Comparison of ENCODE assay signal across 10 mouse cellular contexts in the genomic region with DNA sequence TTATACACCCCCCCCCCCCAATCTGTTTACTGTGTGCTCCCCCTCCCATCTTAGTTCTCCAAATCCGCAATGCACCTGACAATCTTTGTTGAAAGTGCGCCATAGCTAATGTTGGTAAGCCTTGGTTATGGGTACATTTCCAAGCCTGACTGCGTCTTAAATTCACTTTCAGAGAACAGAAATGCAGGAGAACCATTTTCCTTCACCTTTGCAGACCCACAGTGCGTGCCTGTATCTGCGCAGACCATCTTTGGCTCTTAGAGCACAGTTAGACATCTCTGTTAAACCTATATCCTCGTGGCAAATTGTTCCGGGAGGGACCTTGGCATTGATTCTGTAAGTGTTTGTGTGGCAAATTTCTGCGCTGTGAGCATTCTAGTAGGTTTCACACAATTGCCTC. TPM values are rescaled to one million over a fixed set of nuclear protein-coding genes. Genes with fewer than 3 reads are reported as not detected.
A peak's percentile ranks its signal among the peaks of the same experiment; 100 is the strongest.
DNase-seq lines count a peak whose midpoint lies in the region; ATAC-seq and TF ChIP-seq lines count a peak whose summit lies in the region.
"Had no signal": no experiment of that assay in that cellular context is flagged by ENCODE, and none has a peak within 500 bp of the region (broad histone marks: within the 10 kb centered on the region; RNA-seq: fewer than 3 reads in every experiment).

No protein-coding gene starts in this region.

- no peak for TF ChIP-seq CTCF in heart, adult 2 months (IDR thresholded peaks at IDR 0.05)

- no peak for TF ChIP-seq EP300 in heart, adult 2 months (IDR thresholded peaks at IDR 0.05; ENCODE audit: insufficient read depth, low read depth, low read length)

- no peak overlapping the region for H3K9ac ChIP-seq in heart, embryonic 15.5 days
- H3K9ac ChIP-seq in heart, adult 2 months (ENCODE audit: low read depth, low read length), result no peak overlapping the region
- no peak overlapping the region for H3K9ac ChIP-seq in embryonic facial prominence, embryonic 14.5 days (ENCODE audit: low read depth, low read length)
- peak overlapping the region; percentile 67 for H3K9ac ChIP-seq in hindbrain, embryonic 14.5 days
- H3K9ac ChIP-seq in midbrain, embryonic 16.5 days (ENCODE audit: low read depth, low read length), result peak overlapping the region; percentile 54

- ATAC-seq in heart, embryonic 15.5 days (replicated peaks; ENCODE audit: insufficient number of reproducible peaks, insufficient read depth, low FRiP score, low read depth), result no peak
- ATAC-seq in embryonic facial prominence, embryonic 14.5 days (ENCODE audit: low read depth), result no peak
- peak; percentile 10 for ATAC-seq in hindbrain, embryonic 14.5 days (ENCODE audit: low FRiP score)
- peak; percentile 16; the same call in 1 of the 2 replicates for ATAC-seq in midbrain, embryonic 16.5 days

- no peak for DNase-seq in heart, adult 2 months
- no peak for DNase-seq in embryonic facial prominence, embryonic 14.5 days (ENCODE audit: low spot score)
- DNase-seq in hindbrain, embryonic 14.5 days (ENCODE audit: low spot score), result no peak
- no peak for DNase-seq in gastrocnemius, postnatal 10 days
- DNase-seq in left cerebral cortex, postnatal 4 days, result no peak
- no peak for DNase-seq in embryo, embryonic 10.5 days (ENCODE audit: low spot score)
- DNase-seq: gastrocnemius, postnatal 36 days had no signal

- H3K79me2 ChIP-seq in heart, adult 2 months (replicated peaks; ENCODE audit: control insufficient read depth, insufficient read depth, low read length), result no peaks in the 10 kb centered on the region

- H3K36me3 ChIP-seq in heart, embryonic 15.5 days, result peaks cover 31% of the 10 kb centered on the region
- peaks cover 2% of the 10 kb centered on the region; the same call in 1 of the 2 replicates for H3K36me3 ChIP-seq in heart, adult 2 months (ENCODE audit: control insufficient read depth, insufficient read depth, low read length)
- no peaks in the 10 kb centered on the region for H3K36me3 ChIP-seq in embryonic facial prominence, embryonic 14.5 days (ENCODE audit: control insufficient read depth, insufficient read depth, low read length)
- H3K36me3 ChIP-seq in hindbrain, embryonic 14.5 days (replicated peaks; ENCODE audit: control insufficient read depth, insufficient read depth), result peaks cover 11% of the 10 kb centered on the region; the same call in 1 of the 2 replicates
- H3K36me3 ChIP-seq in midbrain, embryonic 16.5 days (ENCODE audit: control insufficient read depth, insufficient read depth, low read length), result peaks cover 14% of the 10 kb centered on the region

- peak overlapping the region; percentile 77; the same call in 1 of the 2 replicates for H3K4me2 ChIP-seq in heart, embryonic 15.5 days
- H3K4me2 ChIP-seq in embryonic facial prominence, embryonic 14.5 days (ENCODE audit: low read depth, low read length), result peak overlapping the region; percentile 76
- peak overlapping the region; percentile 57 for H3K4me2 ChIP-seq in hindbrain, embryonic 14.5 days (replicated peaks)
- peak overlapping the region; percentile 58 for H3K4me2 ChIP-seq in midbrain, embryonic 16.5 days (ENCODE audit: low read length)

- WGBS in heart, embryonic 15.5 days, result 91% methylated on average over 8 of the region's 8 CpGs
- 95% methylated on average over 8 of the region's 8 CpGs for WGBS in heart, adult 2 months
- 84% methylated on average over 8 of the region's 8 CpGs for WGBS in embryonic facial prominence, embryonic 14.5 days
- WGBS in hindbrain, embryonic 14.5 days, result 72% methylated on average over 8 of the region's 8 CpGs
- 64% methylated on average over 8 of the region's 8 CpGs for WGBS in midbrain, embryonic 16.5 days

- H3K27ac ChIP-seq in heart, embryonic 15.5 days, result no peak overlapping the region
- H3K27ac ChIP-seq in heart, adult 2 months, result no peak overlapping the region
- no peak overlapping the region for H3K27ac ChIP-seq in embryonic facial prominence, embryonic 14.5 days (replicated peaks; ENCODE audit: low read depth, low read length)
- H3K27ac ChIP-seq in hindbrain, embryonic 14.5 days, result peak overlapping the region; percentile 82
- H3K27ac ChIP-seq in midbrain, embryonic 16.5 days (ENCODE audit: low read length), result peak overlapping the region; percentile 86

- 0 out of 2 replicates have a peak, but pooled peaks cover 10% of the 10 kb centered on the region for H3K9me3 ChIP-seq in heart, embryonic 15.5 days (replicated peaks)
- H3K9me3 ChIP-seq in embryonic facial prominence, embryonic 14.5 days (ENCODE audit: control insufficient read depth, low read length), result peaks cover 34% of the 10 kb centered on the region
- H3K9me3 ChIP-seq in hindbrain, embryonic 14.5 days (ENCODE audit: control insufficient read depth, low read length), result peaks cover 42% of the 10 kb centered on the region
- H3K9me3 ChIP-seq in midbrain, embryonic 16.5 days (replicated peaks; ENCODE audit: control insufficient read depth, low read length, poor library complexity, severe bottlenecking), result peaks cover 10% of the 10 kb centered on the region

- TF ChIP-seq POLR2A in heart, adult 2 months (IDR thresholded peaks at IDR 0.05; ENCODE audit: insufficient read depth, low read depth, low read length), result no peak

- 0 out of 2 replicates have a peak, but pooled peaks cover 3% of the 10 kb centered on the region for H3K4me1 ChIP-seq in heart, embryonic 15.5 days (replicated peaks)
- no peaks in the 10 kb centered on the region for H3K4me1 ChIP-seq in heart, adult 2 months (ENCODE audit: control insufficient read depth, insufficient read depth, low read length)
- H3K4me1 ChIP-seq in embryonic facial prominence, embryonic 14.5 days (ENCODE audit: control insufficient read depth, insufficient read depth, low read length), result no peaks in the 10 kb centered on the region
- H3K4me1 ChIP-seq in hindbrain, embryonic 14.5 days (replicated peaks; ENCODE audit: control insufficient read depth, insufficient read depth, low read length), result peaks cover 12% of the 10 kb centered on the region
- peaks cover 9% of the 10 kb centered on the region for H3K4me1 ChIP-seq in midbrain, embryonic 16.5 days (ENCODE audit: control insufficient read depth, insufficient read depth, low read length)

- intact Hi-C loops in heart, adult 2 months (cut with DNase I), result no loop called here
- intact Hi-C loops in left cerebral cortex, postnatal 4 days (cut with DNase I), result no loop called here

- H3K27me3 ChIP-seq in heart, embryonic 15.5 days, result no peaks in the 10 kb centered on the region
- H3K27me3 ChIP-seq in heart, adult 2 months (ENCODE audit: control insufficient read depth, insufficient read depth, low read length), result no peaks in the 10 kb centered on the region; the same call in 1 of the 2 replicates
- no peaks in the 10 kb centered on the region for H3K27me3 ChIP-seq in embryonic facial prominence, embryonic 14.5 days (replicated peaks; ENCODE audit: control insufficient read depth, insufficient read depth, low read length)
- H3K27me3 ChIP-seq in hindbrain, embryonic 14.5 days (ENCODE audit: control insufficient read depth, insufficient read depth, low read length), result no peaks in the 10 kb centered on the region
- H3K27me3 ChIP-seq in midbrain, embryonic 16.5 days (ENCODE audit: control insufficient read depth, insufficient read depth, low read depth, low read length), result no peaks in the 10 kb centered on the region
- H3K27me3 ChIP-seq: CH12.LX had no signal

- peak overlapping the region; percentile 47; the same call in 1 of the 2 replicates for H3K4me3 ChIP-seq in heart, embryonic 15.5 days
- H3K4me3 ChIP-seq in heart, adult 2 months, result no peak overlapping the region
- H3K4me3 ChIP-seq in embryonic facial prominence, embryonic 14.5 days (ENCODE audit: low read depth, low read length), result peak overlapping the region; percentile 41
- peak overlapping the region; percentile 45 for H3K4me3 ChIP-seq in hindbrain, embryonic 14.5 days (replicated peaks; ENCODE audit: low read length)
- peak overlapping the region; percentile 49 for H3K4me3 ChIP-seq in midbrain, embryonic 16.5 days (ENCODE audit: low read depth, low read length)

RNA-seq across cellular contexts. Expression of gene Nap1l5, which starts 0.5 kb away (rescaled TPM):
- 1.1 and 1.8 TPM in 2 replicates for polyA plus RNA-seq in heart, embryonic 15.5 days (2015; fragmentation: Nextera tagmentation; extraction: Ambion mirVana)
- 1 to 10 TPM in 1 of 2 experiments, under 1 TPM in 1; 0.63 to 1.6 TPM for total RNA-seq in heart, adult 2 months (2021)
- polyA plus RNA-seq in heart, adult 2 months (2012; rRNA removed), result 0.78 and 1.4 TPM in 2 replicates
- 5.9 and 6.8 TPM in 2 replicates for polyA plus RNA-seq in embryonic facial prominence, embryonic 14.5 days (2014; fragmentation: Nextera tagmentation; extraction: Ambion mirVana)
- polyA plus RNA-seq in hindbrain, embryonic 14.5 days (2014; fragmentation: Nextera tagmentation; extraction: Ambion mirVana), result 338 and 425 TPM in 2 replicates
- 310 and 365 TPM in 2 replicates for polyA plus RNA-seq in midbrain, embryonic 16.5 days (2015; fragmentation: Nextera tagmentation; extraction: Ambion mirVana)
- total RNA-seq in gastrocnemius, postnatal 10 days (2021), result under 1 TPM; 0.33 to 0.54 TPM
- 10 to 100 TPM; 53.5 to 90.9 TPM for total RNA-seq in left cerebral cortex, postnatal 4 days (2021)
- total RNA-seq: CH12.LX; gastrocnemius, postnatal 36 days had no signal

Comparison
In these comparisons a context has a peak if more than half of its experiments do, and no peak if none do; other contexts are left out.
1. ATAC-seq: peak in hindbrain, embryonic 14.5 days (single experiment) and midbrain, embryonic 16.5 days (single experiment); none in heart, embryonic 15.5 days (single experiment) and embryonic facial prominence, embryonic 14.5 days (single experiment).
2. H3K27ac ChIP-seq: peak in hindbrain, embryonic 14.5 days (single experiment) and midbrain, embryonic 16.5 days (single experiment); none in heart, embryonic 15.5 days (single experiment), heart, adult 2 months (single experiment) and embryonic facial prominence, embryonic 14.5 days (single experiment).
3. H3K9ac ChIP-seq: peak in hindbrain, embryonic 14.5 days (single experiment) and midbrain, embryonic 16.5 days (single experiment); none in heart, embryonic 15.5 days (single experiment), heart, adult 2 months (single experiment) and embryonic facial prominence, embryonic 14.5 days (single experiment).
4. RNA of gene Nap1l5, which starts 0.5 kb away (polyA plus RNA-seq): 310 to 365 TPM in midbrain, embryonic 16.5 days and 338 to 425 TPM in hindbrain, embryonic 14.5 days; 5.9 to 6.8 TPM in embryonic facial prominence, embryonic 14.5 days, 1.1 to 1.8 TPM in heart, embryonic 15.5 days and 0.78 to 1.4 TPM in heart, adult 2 months; every median in the first group is over 10 times any median in the second.
5. Peak in every context shown above with its lines, with median percentiles within 50 percentile points of each other: H3K4me2 ChIP-seq.